Mouse (Mus musculus) embryonic facial prominence, embryonic 12.5 days (tissue): Measurements from ENCODE around the gene Trappc1. TPM values are rescaled to one million over a fixed set of nuclear protein-coding genes. Genes with fewer than 3 reads are reported as not detected.
A peak's percentile ranks its signal among the peaks of the same experiment; 100 is the strongest.
"Not testable (repeated sequence)": the region's sequence is repeated elsewhere in the genome, so short reads cannot be mapped to it uniquely, and the experiment has no call there.

Experiments
- ATAC-seq: fragments of 200-750 bp; cut with Nextera tagmentation; 2 replicates; pipeline ENCODE4 v1.8.0; 2017; ENCODE audit not compliant: insufficient number of reproducible peaks, insufficient read depth, low FRiP score, low TSS enrichment
- H3K27ac ChIP-seq: fragments of 300-500 bp; sonication (generic); 2 replicates; pipeline ENCODE4 v1.5.1; 2016; ENCODE audit warnings: mild to moderate bottlenecking
- H3K27me3 ChIP-seq: fragments of 300-500 bp; sonication (generic); 2 replicates; pipeline ENCODE4 v1.6.1; 2016; ENCODE audit warnings: mild to moderate bottlenecking, moderate library complexity
- H3K36me3 ChIP-seq: fragments of 300-500 bp; sonication (generic); 2 replicates; pipeline ENCODE4 v1.6.1; 2016; ENCODE audit warnings: mild to moderate bottlenecking
- H3K4me1 ChIP-seq: fragments of 300-500 bp; sonication (generic); 2 replicates; pipeline ENCODE4 v1.6.1; 2016
- H3K4me2 ChIP-seq: fragments of 300-500 bp; sonication (generic); replicated peaks from 2 replicates; pipeline ENCODE4 v1.6.1; 2016; ENCODE audit warnings: mild to moderate bottlenecking, moderate library complexity
- H3K4me3 ChIP-seq: fragments of 300-500 bp; sonication (generic); 2 replicates; pipeline ENCODE4 v1.5.1; 2016; ENCODE audit warnings: mild to moderate bottlenecking
- H3K9ac ChIP-seq: fragments of 300-500 bp; sonication (generic); 2 replicates; pipeline ENCODE4 v1.6.1; 2016; ENCODE audit warnings: mild to moderate bottlenecking, moderate library complexity
- H3K9me3 ChIP-seq: fragments of 300-500 bp; sonication (generic); 2 replicates; pipeline ENCODE4 v1.6.1; 2016; ENCODE audit warnings: mild to moderate bottlenecking, moderate library complexity
- WGBS: fragments of 180-500 bp; shearing (Covaris S2); methylation state at CpG from one replicate; pipeline ENCODE4 v1.1.7; 2016; 5-methylcytosine and 5-hydroxymethylcytosine counted together
- polyA plus RNA-seq: library from polyadenylated mRNA; unstranded; fragments of >200 nt; fragmentation: Nextera tagmentation; extraction: Ambion mirVana; gene quantifications from 2 replicates; pipeline ENCODE4 v1.2.1, GENCODE M21; 2016

Trappc1 gene
- polyA plus RNA-seq, 1 experiment from 2014 or later: 164 TPM

DNA sequence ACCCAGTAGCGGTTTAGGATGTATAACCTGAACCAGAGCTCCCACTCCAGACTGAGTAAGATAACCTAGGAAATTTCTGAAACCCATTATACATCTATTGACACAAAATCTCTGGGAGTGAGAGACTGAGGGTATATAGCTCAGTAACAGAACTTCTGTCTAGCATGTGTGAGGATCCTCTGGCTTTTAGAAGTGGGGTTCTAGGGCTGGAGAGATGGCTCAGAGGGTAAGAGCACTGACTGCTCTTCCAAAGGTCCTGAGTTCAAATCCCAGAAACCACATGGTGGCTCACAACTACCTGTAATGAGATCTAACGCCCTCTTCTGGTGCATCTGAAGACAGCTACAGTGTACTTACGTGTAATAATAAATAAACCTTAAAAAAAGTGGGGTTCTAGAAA, 5.8 kb upstream of the Trappc1 start:
- not testable (repeated sequence) for H3K27ac ChIP-seq, H3K4me2 ChIP-seq, H3K9ac ChIP-seq, H3K27me3 ChIP-seq, H3K9me3 ChIP-seq, H3K4me3 ChIP-seq, ATAC-seq
- H3K4me1 ChIP-seq: peaks cover 15% of the 10 kb centered on the region
- peaks cover 63% of the 10 kb centered on the region for H3K36me3 ChIP-seq
- 89% methylated on average over 3 of the region's 3 CpGs for WGBS

DNA sequence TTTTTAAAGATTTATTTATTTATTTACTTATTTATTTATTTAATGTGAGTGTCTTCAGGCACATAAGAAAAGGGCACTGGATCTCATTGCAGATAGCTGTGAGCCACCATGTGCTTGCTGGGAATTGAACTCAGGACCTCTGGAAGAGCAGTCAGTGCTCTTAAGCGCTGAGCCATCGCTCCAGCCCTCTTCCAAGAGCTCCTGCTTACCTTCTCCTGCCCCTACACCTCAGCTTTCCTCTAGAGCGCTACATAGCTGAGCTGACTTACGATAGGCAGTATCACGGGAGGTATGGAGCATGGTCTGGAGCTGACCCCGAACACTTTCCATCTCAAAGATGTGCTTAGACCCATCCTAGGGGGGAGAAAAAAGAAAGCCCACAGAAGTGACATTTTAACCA, 2.2 kb upstream of the Trappc1 start:
- H3K9me3 ChIP-seq: no peaks in the 10 kb centered on the region
- peaks cover 31% of the 10 kb centered on the region for H3K4me1 ChIP-seq
- peak overlapping the region; percentile 27; the same call in 1 of the 2 replicates for H3K9ac ChIP-seq
- peak overlapping the region; percentile 90 for H3K4me2 ChIP-seq
- peaks cover 32% of the 10 kb centered on the region for H3K36me3 ChIP-seq
- WGBS: 93% methylated on average over 6 of the region's 6 CpGs
- no peak overlapping the region for H3K4me3 ChIP-seq
- peaks cover 2% of the 10 kb centered on the region for H3K27me3 ChIP-seq
- H3K27ac ChIP-seq: no peak overlapping the region
- no peak for ATAC-seq

DNA sequence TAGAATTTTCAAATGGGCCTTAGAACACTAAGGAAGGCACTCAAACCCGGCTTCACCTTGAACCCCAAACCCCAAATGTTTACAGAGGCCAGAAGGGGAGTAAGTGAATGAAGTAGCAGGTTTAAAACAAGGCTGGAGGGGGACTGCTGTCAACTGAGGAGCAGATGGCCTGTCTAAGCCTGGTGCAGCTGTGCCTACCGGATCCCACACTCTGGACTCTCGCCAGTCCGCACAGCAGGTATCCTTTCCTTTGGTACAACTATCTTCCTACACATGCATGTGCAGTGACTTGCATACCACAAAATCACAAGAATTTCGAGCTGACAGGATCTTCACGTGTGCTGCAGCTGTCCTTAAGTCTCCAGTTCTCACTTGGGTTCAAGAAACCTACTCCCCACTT, 1.8 kb upstream of the Trappc1 start:
- WGBS: 78% methylated on average over 6 of the region's 6 CpGs
- ATAC-seq: no peak
- H3K27me3 ChIP-seq: peaks cover 7% of the 10 kb centered on the region
- H3K9ac ChIP-seq: peak overlapping the region; percentile 71
- H3K27ac ChIP-seq: no peak overlapping the region
- peaks cover 35% of the 10 kb centered on the region for H3K4me1 ChIP-seq
- peaks cover 32% of the 10 kb centered on the region for H3K36me3 ChIP-seq
- H3K4me2 ChIP-seq: peak overlapping the region; percentile 90
- peak overlapping the region; percentile 55; the same call in 1 of the 2 replicates for H3K4me3 ChIP-seq
- no peaks in the 10 kb centered on the region for H3K9me3 ChIP-seq

DNA sequence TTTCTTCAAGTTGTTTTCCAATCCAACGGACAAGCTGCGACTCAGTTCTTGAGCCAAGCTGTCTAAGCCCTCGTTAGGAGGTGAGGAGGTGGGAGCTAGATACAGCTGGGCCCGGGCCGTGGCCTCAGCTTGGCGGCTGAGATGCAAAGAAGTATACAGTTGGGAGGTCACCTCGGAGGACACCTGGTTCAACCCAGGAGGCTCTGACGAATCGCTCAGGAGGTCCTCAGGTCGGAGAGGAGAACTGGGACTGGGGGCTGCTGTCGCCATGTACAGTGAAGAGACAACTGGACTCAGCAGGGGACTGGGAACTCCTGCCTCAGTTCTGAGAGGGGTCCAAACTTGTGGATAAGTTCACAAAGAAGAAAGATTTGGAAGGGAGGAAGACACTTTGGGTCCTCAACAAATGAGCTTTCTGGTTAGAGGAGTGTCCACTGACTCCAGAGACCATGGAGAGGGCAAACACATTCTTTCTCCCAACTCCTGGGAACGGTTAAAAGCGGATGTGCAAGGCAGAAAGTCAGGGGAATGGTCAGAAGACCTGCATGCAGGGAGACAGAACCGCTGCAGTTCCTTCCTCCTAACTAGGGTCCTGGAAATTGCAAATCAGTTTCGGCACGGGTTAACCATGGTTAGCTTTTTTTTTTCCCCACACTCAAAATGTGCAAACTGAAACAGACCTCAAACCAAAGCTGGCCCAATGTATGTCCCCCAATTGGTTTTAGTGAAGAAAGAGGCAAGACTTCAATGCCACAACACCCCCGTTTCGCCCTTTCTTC, 898 bp upstream of the Trappc1 start:
- Histone ChIP-seq H3K36me3 (peaks cover 27% of the 10 kb centered on the region), H3K9ac (peak overlapping the region; percentile 71), H3K9me3 (no peaks in the 10 kb centered on the region), H3K27ac (peak overlapping the region; percentile 83), H3K4me2 (peak overlapping the region; percentile 90), H3K4me1 (peaks cover 36% of the 10 kb centered on the region), H3K27me3 (peaks cover 15% of the 10 kb centered on the region), H3K4me3 (peak overlapping the region; percentile 55)
- 26% methylated on average over 18 of the region's 18 CpGs for WGBS
- no peak for ATAC-seq

DNA sequence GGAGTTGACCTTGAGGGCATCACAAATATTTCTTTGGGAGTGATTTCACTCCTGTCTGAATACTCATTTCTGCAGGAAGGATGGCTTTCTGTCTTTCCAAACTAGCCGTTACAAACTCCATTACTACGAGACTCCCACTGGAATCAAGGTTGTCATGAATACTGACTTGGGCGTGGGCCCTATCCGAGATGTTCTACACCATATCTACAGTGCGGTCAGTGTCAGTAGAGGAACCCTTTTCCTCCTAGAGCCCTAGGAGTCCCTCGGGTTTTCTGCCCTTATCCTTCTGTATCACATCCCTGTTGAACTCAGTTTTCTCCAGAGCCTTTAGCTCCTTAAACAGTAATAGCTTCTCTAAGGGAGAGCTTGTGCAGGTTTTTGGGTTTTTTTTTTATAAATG, 969 bp downstream of the Trappc1 start:
- H3K9ac ChIP-seq: peak overlapping the region; percentile 72; the same call in 1 of the 2 replicates
- WGBS: 80% methylated on average over 6 of the region's 6 CpGs
- peak overlapping the region; percentile 55 for H3K4me3 ChIP-seq
- H3K4me1 ChIP-seq: peaks cover 36% of the 10 kb centered on the region
- peaks cover 21% of the 10 kb centered on the region for H3K27me3 ChIP-seq
- H3K9me3 ChIP-seq: no peaks in the 10 kb centered on the region
- ATAC-seq: no peak
- H3K4me2 ChIP-seq: peak overlapping the region; percentile 90
- H3K27ac ChIP-seq: no peak overlapping the region
- H3K36me3 ChIP-seq: peaks cover 8% of the 10 kb centered on the region

DNA sequence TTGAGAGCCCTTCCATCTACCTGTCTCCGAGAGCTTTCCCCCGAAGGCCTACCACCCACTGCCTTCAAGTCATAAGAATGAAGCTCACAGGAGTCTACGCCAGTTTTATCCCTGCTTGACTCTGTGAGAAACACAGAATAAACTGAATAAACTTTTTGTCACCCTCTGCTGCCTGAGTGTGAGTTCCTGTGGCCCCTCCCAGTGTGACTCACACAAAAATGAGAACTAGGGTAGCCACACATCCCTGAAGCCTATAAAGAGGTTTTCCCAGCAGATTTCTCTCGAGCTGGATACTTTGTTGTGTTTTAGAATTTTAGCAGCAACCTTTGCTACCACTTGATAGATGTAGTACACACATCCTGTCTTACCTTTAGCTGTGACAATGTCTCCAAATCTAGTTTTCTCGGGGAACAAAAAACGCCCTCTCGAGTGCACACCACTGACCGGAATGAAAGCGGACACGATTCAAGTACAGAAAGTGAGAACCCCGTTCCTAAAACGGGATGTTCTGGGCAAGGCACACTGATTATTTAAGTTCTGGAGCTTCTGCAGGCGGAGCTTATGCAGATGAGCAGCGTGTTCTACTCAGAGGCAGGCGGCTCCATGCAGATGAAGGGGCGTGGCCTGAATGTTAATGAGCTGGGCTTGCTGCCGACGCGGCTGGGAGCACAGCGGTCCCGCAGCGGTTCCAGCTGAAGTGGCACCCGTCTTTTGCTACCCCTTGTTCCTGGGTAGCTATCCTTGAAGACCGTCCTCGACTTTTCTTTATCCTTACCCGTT, 2.0 kb downstream of the Trappc1 start, which contains the start of gene Kcnab3:
Kcnab3 (plus strand) TSS at position 631 of the 780 bp plus-strand sequence.
- H3K27me3 ChIP-seq: peaks cover 21% of the 10 kb centered on the region
- no peaks in the 10 kb centered on the region for H3K9me3 ChIP-seq
- H3K4me2 ChIP-seq: peak within 1 kb of the TSS; percentile 89
- peak within 1 kb of the TSS; percentile 53 for H3K9ac ChIP-seq
- 11% methylated on average over 26 of the region's 26 CpGs for WGBS
- 0 out of 2 replicates have a peak, but pooled peaks cover under 1% of the 10 kb centered on the region for H3K36me3 ChIP-seq
- peak within 1 kb of the TSS; percentile 51 for H3K4me3 ChIP-seq
- peaks cover 36% of the 10 kb centered on the region for H3K4me1 ChIP-seq
- 0 out of 2 replicates have a peak within 1 kb of the TSS, but pooled peaks have one; percentile 0 for H3K27ac ChIP-seq
- peak; percentile 26; the same call in 1 of the 2 replicates for ATAC-seq

DNA sequence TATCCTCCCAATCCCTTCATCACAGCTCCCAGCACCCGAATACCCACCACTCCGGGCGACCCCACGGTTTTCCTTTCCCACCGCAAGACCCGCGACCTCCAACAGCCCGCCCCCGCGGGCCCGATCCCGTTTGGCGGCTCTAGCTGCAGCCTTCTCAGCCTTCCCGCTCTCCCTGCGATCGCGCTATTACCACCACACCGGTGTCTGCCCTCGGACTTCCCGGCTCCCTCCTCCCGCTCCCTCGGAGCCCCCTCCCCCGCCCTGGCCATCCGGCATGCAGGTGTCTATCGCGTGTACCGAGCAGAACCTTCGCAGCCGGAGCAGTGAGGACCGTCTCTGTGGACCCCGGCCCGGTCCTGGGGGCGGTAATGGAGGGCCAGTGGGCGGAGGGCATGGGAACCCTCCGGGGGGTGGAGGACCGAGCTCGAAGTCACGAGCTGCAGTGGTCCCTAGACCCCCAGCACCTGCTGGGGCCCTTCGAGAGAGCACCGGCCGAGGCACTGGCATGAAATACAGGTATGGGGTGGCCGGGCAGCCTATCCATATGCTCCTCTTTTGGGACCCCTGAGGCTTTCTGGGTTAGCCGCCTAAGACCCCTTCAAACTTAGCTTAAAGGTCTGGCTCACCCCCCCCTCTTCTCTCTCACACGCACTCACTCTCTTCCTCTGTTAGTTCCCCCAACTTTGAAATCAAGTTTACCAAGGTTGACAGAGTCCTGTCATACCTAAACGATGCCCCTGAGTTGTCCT, 2.8 kb downstream of the Trappc1 start:
- Histone ChIP-seq H3K27ac (0 out of 2 replicates have a peak overlapping the region, but pooled peaks have one; percentile 0), H3K4me3 (peak overlapping the region; percentile 51), H3K9ac (peak overlapping the region; percentile 53), H3K9me3 (no peaks in the 10 kb centered on the region), H3K36me3 (no peaks in the 10 kb centered on the region), H3K4me1 (peaks cover 41% of the 10 kb centered on the region), H3K27me3 (peaks cover 21% of the 10 kb centered on the region), H3K4me2 (peak overlapping the region; percentile 89)
- 2% methylated on average over 45 of the region's 45 CpGs for WGBS
- no peak for ATAC-seq

DNA sequence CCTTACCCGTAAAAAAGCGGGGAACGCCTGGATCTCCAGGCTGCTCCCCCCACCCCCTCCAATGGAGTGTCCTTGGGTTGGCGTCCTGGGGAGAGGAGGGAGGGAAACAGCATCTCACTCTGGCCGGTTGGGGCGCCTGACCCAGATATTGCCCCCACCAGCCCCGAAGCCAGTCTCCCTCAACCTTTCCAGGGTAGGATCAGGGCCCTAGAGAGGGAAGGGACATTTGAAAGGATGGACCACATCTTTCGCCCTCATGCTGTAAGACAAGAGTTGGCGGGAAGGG, 3.3 kb downstream of the Trappc1 start:
- Histone ChIP-seq H3K27ac (no peak overlapping the region), H3K4me3 (peak overlapping the region; percentile 51), H3K4me2 (peak overlapping the region; percentile 89), H3K9ac (0 out of 2 replicates have a peak overlapping the region, but pooled peaks have one; percentile 53), H3K4me1 (peaks cover 38% of the 10 kb centered on the region), H3K9me3 (no peaks in the 10 kb centered on the region), H3K27me3 (peaks cover 21% of the 10 kb centered on the region), H3K36me3 (no peaks in the 10 kb centered on the region)
- 9% methylated on average over 9 of the region's 9 CpGs for WGBS
- ATAC-seq: no peak

DNA sequence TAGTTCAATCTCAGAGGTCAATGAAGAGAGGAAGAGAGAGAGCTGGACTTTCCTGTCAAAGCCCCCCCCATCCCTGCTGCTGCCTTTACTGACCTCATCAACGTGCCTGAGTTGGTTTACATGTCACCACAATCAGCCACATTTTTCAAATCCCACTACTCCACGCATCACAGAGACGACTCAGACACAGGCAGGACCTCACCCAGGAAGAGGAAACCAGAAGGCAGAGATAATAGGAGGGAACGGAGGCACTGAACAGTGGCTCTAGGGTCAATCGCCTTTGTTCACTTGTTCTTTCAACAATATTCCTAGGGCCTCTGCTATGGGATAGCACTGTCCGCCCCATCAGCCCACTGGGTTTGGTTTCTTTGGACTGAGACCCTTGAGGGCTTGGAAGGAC, 3.9 kb downstream of the Trappc1 start:
- no peaks in the 10 kb centered on the region for H3K9me3 ChIP-seq
- no peak for ATAC-seq
- 51% methylated on average over 6 of the region's 6 CpGs for WGBS
- H3K27ac ChIP-seq: no peak overlapping the region
- H3K4me2 ChIP-seq: no peak overlapping the region
- H3K27me3 ChIP-seq: peaks cover 21% of the 10 kb centered on the region
- H3K36me3 ChIP-seq: no peaks in the 10 kb centered on the region
- peaks cover 38% of the 10 kb centered on the region for H3K4me1 ChIP-seq
- no peak overlapping the region for H3K9ac ChIP-seq
- no peak overlapping the region for H3K4me3 ChIP-seq

DNA sequence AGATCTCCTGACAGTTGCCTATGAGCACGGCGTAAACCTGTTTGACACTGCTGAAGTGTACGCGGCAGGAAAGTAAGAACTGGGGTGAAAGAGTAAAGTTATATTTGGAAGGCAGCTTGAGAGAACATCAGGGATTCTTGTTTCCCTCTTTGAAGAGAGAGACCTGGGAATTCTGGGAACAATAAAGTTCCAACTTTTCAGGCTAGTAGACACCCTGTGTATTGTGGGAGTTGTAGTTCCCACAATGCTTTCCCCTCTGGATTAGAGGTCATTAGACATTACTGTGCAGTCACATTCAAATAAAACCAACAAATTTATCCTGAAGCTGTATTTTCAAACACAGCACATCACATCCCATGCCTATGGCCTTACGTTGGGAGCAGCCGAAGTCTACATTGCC, 4.7 kb downstream of the Trappc1 start:
- no peak overlapping the region for H3K4me2 ChIP-seq
- H3K27me3 ChIP-seq: peaks cover 21% of the 10 kb centered on the region
- 92% methylated on average over 6 of the region's 6 CpGs for WGBS
- ATAC-seq: no peak
- no peak overlapping the region for H3K4me3 ChIP-seq
- H3K9ac ChIP-seq: no peak overlapping the region
- H3K27ac ChIP-seq: no peak overlapping the region
- peaks cover 37% of the 10 kb centered on the region for H3K4me1 ChIP-seq
- no peaks in the 10 kb centered on the region for H3K9me3 ChIP-seq
- H3K36me3 ChIP-seq: no peaks in the 10 kb centered on the region

DNA sequence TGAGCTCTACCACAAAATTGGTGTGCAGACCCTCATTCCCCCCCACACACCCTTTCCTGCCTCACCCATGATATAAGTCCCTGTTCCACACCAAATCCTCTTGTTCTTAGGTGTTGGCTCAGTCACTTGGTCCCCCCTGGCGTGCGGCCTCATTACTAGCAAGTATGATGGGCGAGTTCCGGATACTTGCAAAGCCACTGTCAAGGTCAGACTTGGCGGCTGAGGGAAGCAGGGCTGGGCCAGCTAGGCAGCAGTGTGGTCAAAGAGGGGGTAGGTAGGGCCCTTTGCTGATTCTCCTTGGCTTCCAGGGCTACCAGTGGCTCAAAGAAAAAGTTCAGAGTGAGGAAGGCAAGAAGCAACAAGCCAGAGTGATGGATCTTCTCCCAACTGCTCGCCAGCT, 7.4 kb downstream of the Trappc1 start:
- Histone ChIP-seq H3K9ac (peak overlapping the region; percentile 30; the same call in 1 of the 2 replicates), H3K27ac (no peak overlapping the region), H3K27me3 (peaks cover 21% of the 10 kb centered on the region), H3K4me2 (peak overlapping the region; percentile 65), H3K36me3 (no peaks in the 10 kb centered on the region), H3K9me3 (no peaks in the 10 kb centered on the region), H3K4me3 (no peak overlapping the region; the same call in 1 of the 2 replicates), H3K4me1 (peaks cover 25% of the 10 kb centered on the region)
- no peak for ATAC-seq
- WGBS: 90% methylated on average over 6 of the region's 6 CpGs
